Mouse (Mus musculus): ENCODE results near the gene Sec23ip. TPM values are rescaled to one million over a fixed set of nuclear protein-coding genes. Genes with fewer than 3 reads are reported as not detected.
A peak's percentile ranks its signal among the peaks of the same experiment; 100 is the strongest.
"Not testable (repeated sequence)": the region's sequence is repeated elsewhere in the genome, so short reads cannot be mapped to it uniquely, and the experiment has no call there.

Sec23ip gene
- polyA plus RNA-seq (2012; rRNA removed): 88.4 and 92.0 TPM in 2 replicates

DNA sequence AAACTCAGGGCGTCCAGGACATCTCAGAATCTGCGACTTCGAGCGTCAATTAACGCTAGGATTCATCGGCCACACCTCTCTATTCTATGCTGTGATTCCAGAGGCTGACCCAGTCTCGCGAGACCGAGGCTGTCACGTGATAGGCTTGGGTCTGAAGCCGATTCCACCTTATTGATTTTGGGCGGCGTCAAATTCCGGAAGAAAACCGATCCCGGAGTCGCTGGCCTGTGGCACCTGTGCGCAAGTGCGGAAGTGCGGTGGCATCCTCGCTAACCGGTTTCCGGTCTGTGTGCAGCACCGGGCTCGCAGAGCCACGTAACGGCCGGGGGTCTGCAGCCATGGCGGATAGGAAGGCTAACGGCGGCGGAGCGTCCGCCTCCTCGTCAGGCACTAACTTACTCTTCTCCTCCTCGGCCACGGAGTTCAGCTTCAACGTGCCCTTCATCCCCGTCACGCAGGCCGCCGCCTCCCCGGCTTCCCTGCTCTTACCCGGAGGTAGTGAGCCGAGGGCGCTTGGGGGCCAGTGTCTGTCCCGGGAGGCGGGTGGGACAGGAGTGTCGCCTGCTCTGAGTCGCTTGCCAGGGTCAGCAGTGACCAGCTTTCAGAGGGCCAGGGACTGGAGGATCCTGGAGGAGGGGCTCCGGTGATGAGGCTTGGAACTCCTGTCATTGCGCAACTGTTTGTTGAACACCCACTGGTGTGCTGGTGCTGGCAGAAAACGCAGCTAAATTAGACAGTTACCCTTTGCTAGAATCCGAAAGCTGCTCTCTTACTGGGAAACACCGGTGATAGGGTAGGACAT lies at the start of gene Sec23ip:
TSS of gene Sec23ip (plus strand) at position 260 of the 802 bp plus-strand sequence.
- no peak for TF ChIP-seq CTCF (IDR thresholded peaks at IDR 0.05; ENCODE audit: control insufficient read depth, insufficient read depth, insufficient replicate concordance, low read depth, low read length)
- TF ChIP-seq POLR2A (IDR thresholded peaks at IDR 0.05; ENCODE audit: control insufficient read depth, low read depth, low read length): peak; percentile 99
- Histone ChIP-seq H3K4me1 (ENCODE audit: control insufficient read depth, insufficient read depth, low read length) (peaks cover 2% of the 10 kb centered on the region; the same call in 1 of the 2 replicates), H3K27ac (ENCODE audit: control insufficient read depth, insufficient read depth, low read depth, low read length) (peak within 1 kb of the TSS; percentile 97)

GRCm38 (mm10) chr7:128699959-128700358 lies 44.8 kb upstream of the Sec23ip start:
- H3K36me3 ChIP-seq (ENCODE audit: control insufficient read depth, insufficient read depth, low read length): not testable (repeated sequence)

More for the DNA sequence above, at the start of gene Sec23ip:
- H3K36me3 ChIP-seq (ENCODE audit: control insufficient read depth, insufficient read depth, low read length): peaks cover 5% of the 10 kb centered on the region
- H3K4me3 ChIP-seq (ENCODE audit: control insufficient read depth, low read depth, low read length): peak within 1 kb of the TSS; percentile 98
- no peaks in the 10 kb centered on the region for H3K27me3 ChIP-seq (ENCODE audit: control insufficient read depth, insufficient read depth, low read length)

DNA sequence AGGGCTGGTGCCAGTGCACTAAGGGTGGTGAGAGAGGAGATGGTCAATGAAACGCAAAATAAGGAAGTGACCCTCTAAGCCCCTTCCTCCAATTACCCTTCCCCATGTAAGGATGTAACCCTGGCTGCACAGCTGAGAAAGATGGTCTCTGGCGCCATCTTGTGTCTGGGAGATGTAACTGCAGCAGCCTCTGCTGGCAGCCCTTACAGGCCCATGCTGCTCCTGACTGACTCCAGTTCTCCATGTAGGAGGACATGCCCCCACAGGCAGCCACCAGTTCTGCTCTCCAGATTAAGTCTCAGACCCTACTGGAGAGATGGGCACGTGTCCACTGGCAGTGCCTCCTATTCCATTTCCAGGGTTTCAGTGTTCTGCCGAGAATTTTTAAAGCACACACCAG lies 39.0 kb upstream of the Sec23ip start:
- Histone ChIP-seq H3K4me1 (ENCODE audit: control insufficient read depth, insufficient read depth, low read length) (no peaks in the 10 kb centered on the region), H3K27me3 (ENCODE audit: control insufficient read depth, insufficient read depth, low read length) (no peaks in the 10 kb centered on the region), H3K36me3 (ENCODE audit: control insufficient read depth, insufficient read depth, low read length) (no peaks in the 10 kb centered on the region), H3K4me3 (ENCODE audit: control insufficient read depth, low read depth, low read length) (no peak overlapping the region), H3K27ac (ENCODE audit: control insufficient read depth, insufficient read depth, low read depth, low read length) (no peak overlapping the region)
- TF ChIP-seq CTCF (IDR thresholded peaks at IDR 0.05; ENCODE audit: control insufficient read depth, insufficient read depth, insufficient replicate concordance, low read depth, low read length): peak; percentile 99
- TF ChIP-seq POLR2A (IDR thresholded peaks at IDR 0.05; ENCODE audit: control insufficient read depth, low read depth, low read length): no peak

More at GRCm38 (mm10) chr7:128699959-128700358, 44.8 kb upstream of the Sec23ip start:
- H3K27me3 ChIP-seq (ENCODE audit: control insufficient read depth, insufficient read depth, low read length); H3K4me3 ChIP-seq (ENCODE audit: control insufficient read depth, low read depth, low read length); H3K4me1 ChIP-seq (ENCODE audit: control insufficient read depth, insufficient read depth, low read length); H3K27ac ChIP-seq (ENCODE audit: control insufficient read depth, insufficient read depth, low read depth, low read length): not testable (repeated sequence)

- no peaks in the 10 kb centered on the region for H3K36me3 ChIP-seq (ENCODE audit: control insufficient read depth, insufficient read depth, low read length)
- no peak overlapping the region for H3K27ac ChIP-seq (ENCODE audit: control insufficient read depth, insufficient read depth, low read depth, low read length)
- TF ChIP-seq CTCF (IDR thresholded peaks at IDR 0.05; ENCODE audit: control insufficient read depth, insufficient read depth, insufficient replicate concordance, low read depth, low read length) (no peak), POLR2A (IDR thresholded peaks at IDR 0.05; ENCODE audit: control insufficient read depth, low read depth, low read length) (no peak)
- H3K4me1 ChIP-seq (ENCODE audit: control insufficient read depth, insufficient read depth, low read length): no peaks in the 10 kb centered on the region
- no peaks in the 10 kb centered on the region for H3K27me3 ChIP-seq (ENCODE audit: control insufficient read depth, insufficient read depth, low read length)
- H3K4me3 ChIP-seq (ENCODE audit: control insufficient read depth, low read depth, low read length): no peak overlapping the region
Observed at GRCm38 (mm10) chr7:128717991-128718390, 26.8 kb upstream of the Sec23ip start.

DNA sequence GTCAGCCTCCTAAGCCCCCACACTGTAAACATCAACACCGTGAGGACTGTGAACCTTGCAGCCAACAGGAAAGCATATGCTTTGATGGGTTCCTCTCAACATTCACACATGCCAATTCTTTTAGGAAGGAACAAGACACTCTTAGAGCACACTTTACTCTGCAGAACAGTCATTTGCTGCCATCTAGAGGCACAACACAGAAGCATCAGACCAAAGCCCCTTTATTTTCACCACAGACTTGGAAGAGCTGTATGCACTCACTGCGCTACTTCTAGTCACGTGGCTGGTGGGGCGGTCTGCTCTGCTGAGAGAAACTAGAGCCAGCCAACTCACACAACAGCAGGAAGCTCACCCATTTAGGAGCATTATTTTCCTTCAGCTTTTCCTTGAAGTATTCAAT lies 20.0 kb upstream of the Sec23ip start:
- TF ChIP-seq POLR2A (IDR thresholded peaks at IDR 0.05; ENCODE audit: control insufficient read depth, low read depth, low read length) (no peak), CTCF (IDR thresholded peaks at IDR 0.05; ENCODE audit: control insufficient read depth, insufficient read depth, insufficient replicate concordance, low read depth, low read length) (no peak)
- Histone ChIP-seq H3K4me3 (ENCODE audit: control insufficient read depth, low read depth, low read length) (no peak overlapping the region), H3K27ac (ENCODE audit: control insufficient read depth, insufficient read depth, low read depth, low read length) (no peak overlapping the region), H3K36me3 (ENCODE audit: control insufficient read depth, insufficient read depth, low read length) (no peaks in the 10 kb centered on the region), H3K27me3 (ENCODE audit: control insufficient read depth, insufficient read depth, low read length) (no peaks in the 10 kb centered on the region), H3K4me1 (ENCODE audit: control insufficient read depth, insufficient read depth, low read length) (no peaks in the 10 kb centered on the region)

DNA sequence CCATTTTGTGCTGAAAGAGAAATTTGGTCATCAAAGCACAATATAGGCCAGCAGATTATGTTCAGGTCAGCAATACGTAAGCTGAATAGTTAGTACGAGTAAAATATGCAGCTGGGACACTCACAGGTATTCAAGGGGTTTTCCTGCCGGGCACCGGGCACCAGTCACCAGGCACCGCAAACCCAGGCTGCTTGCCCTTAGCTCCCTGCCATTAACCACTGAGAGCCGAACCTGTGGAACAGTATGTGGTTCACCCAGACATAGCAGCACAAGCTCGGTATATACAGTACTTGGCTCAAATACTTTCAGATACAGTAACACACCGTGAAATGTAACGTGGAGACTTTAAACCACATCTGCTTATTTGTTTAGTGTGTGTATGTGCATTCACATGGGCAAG lies 19.6 kb upstream of the Sec23ip start:
- Histone ChIP-seq H3K36me3 (ENCODE audit: control insufficient read depth, insufficient read depth, low read length) (no peaks in the 10 kb centered on the region), H3K27me3 (ENCODE audit: control insufficient read depth, insufficient read depth, low read length) (no peaks in the 10 kb centered on the region), H3K27ac (ENCODE audit: control insufficient read depth, insufficient read depth, low read depth, low read length) (no peak overlapping the region), H3K4me3 (ENCODE audit: control insufficient read depth, low read depth, low read length) (no peak overlapping the region), H3K4me1 (ENCODE audit: control insufficient read depth, insufficient read depth, low read length) (no peaks in the 10 kb centered on the region)
- TF ChIP-seq POLR2A (IDR thresholded peaks at IDR 0.05; ENCODE audit: control insufficient read depth, low read depth, low read length) (no peak), CTCF (IDR thresholded peaks at IDR 0.05; ENCODE audit: control insufficient read depth, insufficient read depth, insufficient replicate concordance, low read depth, low read length) (no peak)

DNA sequence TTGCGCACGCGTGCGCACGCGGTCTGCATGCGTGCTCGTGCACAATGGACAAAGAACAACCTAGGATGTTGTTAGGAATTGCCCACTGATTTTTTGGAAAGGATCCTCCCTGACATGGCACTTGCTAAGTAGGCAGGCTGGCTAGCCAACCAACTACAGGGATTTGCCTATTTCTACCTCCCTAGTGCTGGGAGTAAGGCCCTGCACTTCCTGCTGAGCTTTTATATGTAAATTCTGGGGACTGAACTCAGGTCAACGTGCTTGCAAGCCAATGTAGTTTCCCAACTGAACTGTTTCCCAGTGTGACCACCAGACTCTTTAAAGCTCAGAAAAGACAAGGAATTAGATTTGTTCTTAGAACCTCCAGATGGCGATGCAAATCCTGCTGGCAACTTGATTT lies 17.7 kb upstream of the Sec23ip start:
- Histone ChIP-seq H3K4me1 (ENCODE audit: control insufficient read depth, insufficient read depth, low read length) (no peaks in the 10 kb centered on the region), H3K27ac (ENCODE audit: control insufficient read depth, insufficient read depth, low read depth, low read length) (no peak overlapping the region), H3K4me3 (ENCODE audit: control insufficient read depth, low read depth, low read length) (no peak overlapping the region), H3K36me3 (ENCODE audit: control insufficient read depth, insufficient read depth, low read length) (no peaks in the 10 kb centered on the region), H3K27me3 (ENCODE audit: control insufficient read depth, insufficient read depth, low read length) (no peaks in the 10 kb centered on the region)
- TF ChIP-seq POLR2A (IDR thresholded peaks at IDR 0.05; ENCODE audit: control insufficient read depth, low read depth, low read length): no peak
- TF ChIP-seq CTCF (IDR thresholded peaks at IDR 0.05; ENCODE audit: control insufficient read depth, insufficient read depth, insufficient replicate concordance, low read depth, low read length): no peak

Data from testis, adult 2 months (tissue).